Mouse (Mus musculus) liver, embryonic 12.5 days (tissue): ENCODE results near the gene Sugt1. TPM values are rescaled to one million over a fixed set of nuclear protein-coding genes. Genes with fewer than 3 reads are reported as not detected.

Experiments used
- ATAC-seq: fragments of 200-750 bp; cut with Nextera tagmentation; 2 replicates; pipeline ENCODE4 v1.8.0; 2017; ENCODE audit warnings: moderate number of reproducible peaks, mild to moderate bottlenecking, moderate library complexity
- H3K27ac ChIP-seq: fragments of 300-500 bp; sonication (generic); 2 replicates; pipeline ENCODE4 v1.5.1; 2016; ENCODE audit warnings: mild to moderate bottlenecking
- H3K27me3 ChIP-seq: fragments of 300-500 bp; sonication (generic); replicated peaks from 2 replicates; pipeline ENCODE4 v1.6.1; 2016; ENCODE audit warnings: mild to moderate bottlenecking, moderate library complexity
- H3K36me3 ChIP-seq: fragments of 300-500 bp; sonication (generic); 2 replicates; pipeline ENCODE4 v1.6.1; 2016; ENCODE audit warnings: mild to moderate bottlenecking, moderate library complexity
- H3K4me1 ChIP-seq: fragments of 300-500 bp; sonication (generic); 2 replicates; pipeline ENCODE4 v1.6.1; 2016
- H3K4me2 ChIP-seq: fragments of 300-500 bp; sonication (generic); 2 replicates; pipeline ENCODE4 v1.6.1; 2016; ENCODE audit warnings: mild to moderate bottlenecking, moderate library complexity
- H3K4me3 ChIP-seq: fragments of 300-500 bp; sonication (generic); 2 replicates; pipeline ENCODE4 v1.5.1; 2016; ENCODE audit warnings: mild to moderate bottlenecking, moderate library complexity
- H3K9ac ChIP-seq: fragments of 300-500 bp; sonication (generic); 2 replicates; pipeline ENCODE4 v1.6.1; 2016; ENCODE audit warnings: mild to moderate bottlenecking, moderate library complexity
- H3K9me3 ChIP-seq: fragments of 300-500 bp; sonication (generic); replicated peaks from 2 replicates; pipeline ENCODE4 v1.6.1; 2016; ENCODE audit warnings: mild to moderate bottlenecking, moderate library complexity
- WGBS: fragments of 180-500 bp; shearing (Covaris S2); methylation state at CpG from one replicate; pipeline ENCODE4 v1.1.7; 2016; ENCODE audit not compliant: insufficient replicate concordance; 5-methylcytosine and 5-hydroxymethylcytosine counted together
- polyA plus RNA-seq: library from polyadenylated mRNA; unstranded; fragments of >200 nt; fragmentation: Nextera tagmentation; extraction: Ambion mirVana; gene quantifications from 2 replicates; pipeline ENCODE4 v1.2.1, GENCODE M21; 2016

Gene Sugt1
- polyA plus RNA-seq, 1 experiment from 2014 or later: 57.7 TPM

- Histone ChIP-seq H3K27me3 (peaks cover 22% of the 10 kb centered on the region), H3K4me3 (no peak overlapping the region), H3K9ac (no peak overlapping the region), H3K36me3 (no peaks in the 10 kb centered on the region), H3K27ac (no peak overlapping the region), H3K9me3 (no peaks in the 10 kb centered on the region), H3K4me1 (no peaks in the 10 kb centered on the region), H3K4me2 (no peak overlapping the region)
- 51% methylated on average over 5 of the region's 5 CpGs for WGBS
- ATAC-seq: no peak
Observed at GRCm38 (mm10) chr14:79660467-79660866, 73.0 kb downstream of the Sugt1 start.

GRCm38 (mm10) chr14:79661005-79661917, 73.8 kb downstream of the Sugt1 start:
- Histone ChIP-seq H3K4me1 (no peaks in the 10 kb centered on the region), H3K9me3 (no peaks in the 10 kb centered on the region), H3K27ac (no peak overlapping the region), H3K4me3 (no peak overlapping the region), H3K27me3 (peaks cover 22% of the 10 kb centered on the region), H3K9ac (no peak overlapping the region), H3K4me2 (peak overlapping the region; percentile 42), H3K36me3 (no peaks in the 10 kb centered on the region)
- WGBS: 17% methylated on average over 33 of the region's 33 CpGs
- ATAC-seq: peak; percentile 58; the same call in 1 of the 2 replicates

GRCm38 (mm10) chr14:79662001-79662400, 74.5 kb downstream of the Sugt1 start, which contains the start of gene Cnmd:
Gene Cnmd (minus strand): TSS chr14:79662170.
- Histone ChIP-seq H3K9me3 (no peaks in the 10 kb centered on the region), H3K36me3 (no peaks in the 10 kb centered on the region), H3K4me3 (no peak within 1 kb of the TSS), H3K27ac (no peak within 1 kb of the TSS), H3K4me1 (no peaks in the 10 kb centered on the region), H3K4me2 (peak within 1 kb of the TSS; percentile 42), H3K27me3 (peaks cover 22% of the 10 kb centered on the region), H3K9ac (no peak within 1 kb of the TSS)
- WGBS: 51% methylated on average over 4 of the region's 4 CpGs
- ATAC-seq: no peak

- no peaks in the 10 kb centered on the region for H3K36me3 ChIP-seq
- H3K27me3 ChIP-seq: no peaks in the 10 kb centered on the region
- no peak overlapping the region for H3K4me2 ChIP-seq
- no peak for ATAC-seq
- WGBS: 67% methylated on average over 3 of the region's 3 CpGs
- H3K4me3 ChIP-seq: no peak overlapping the region
- H3K9ac ChIP-seq: no peak overlapping the region
- no peaks in the 10 kb centered on the region for H3K9me3 ChIP-seq
- H3K27ac ChIP-seq: no peak overlapping the region
- no peaks in the 10 kb centered on the region for H3K4me1 ChIP-seq
Observed at GRCm38 (mm10) chr14:79671008-79671407, 83.5 kb downstream of the Sugt1 start.

GRCm38 (mm10) chr14:79672567-79672966, 85.1 kb downstream of the Sugt1 start:
- ATAC-seq: no peak
- WGBS: 69% methylated on average over 5 of the region's 5 CpGs

GRCm38 (mm10) chr14:79673083-79674013, 85.9 kb downstream of the Sugt1 start:
- 66% methylated on average over 17 of the region's 17 CpGs for WGBS
- ATAC-seq: no peak
- no peak overlapping the region for H3K4me3 ChIP-seq
- H3K27me3 ChIP-seq: no peaks in the 10 kb centered on the region
- H3K36me3 ChIP-seq: no peaks in the 10 kb centered on the region
- H3K4me1 ChIP-seq: no peaks in the 10 kb centered on the region
- H3K9me3 ChIP-seq: no peaks in the 10 kb centered on the region
- no peak overlapping the region for H3K9ac ChIP-seq
- H3K4me2 ChIP-seq: no peak overlapping the region
- no peak overlapping the region for H3K27ac ChIP-seq

More at GRCm38 (mm10) chr14:79672567-79672966, 85.1 kb downstream of the Sugt1 start:
- Histone ChIP-seq H3K9ac (no peak overlapping the region), H3K36me3 (no peaks in the 10 kb centered on the region), H3K27ac (no peak overlapping the region), H3K4me2 (no peak overlapping the region), H3K4me3 (no peak overlapping the region), H3K27me3 (no peaks in the 10 kb centered on the region), H3K9me3 (no peaks in the 10 kb centered on the region), H3K4me1 (no peaks in the 10 kb centered on the region)

- no peaks in the 10 kb centered on the region for H3K36me3 ChIP-seq
- no peaks in the 10 kb centered on the region for H3K4me1 ChIP-seq
- H3K4me3 ChIP-seq: no peak overlapping the region
- 44% methylated on average over 15 of the region's 15 CpGs for WGBS
- H3K9ac ChIP-seq: no peak overlapping the region
- no peaks in the 10 kb centered on the region for H3K27me3 ChIP-seq
- H3K9me3 ChIP-seq: no peaks in the 10 kb centered on the region
- H3K4me2 ChIP-seq: no peak overlapping the region
- no peak overlapping the region for H3K27ac ChIP-seq
- no peak for ATAC-seq
Observed at GRCm38 (mm10) chr14:79677108-79677753, 89.7 kb downstream of the Sugt1 start.

- Histone ChIP-seq H3K36me3 (no peaks in the 10 kb centered on the region), H3K4me1 (no peaks in the 10 kb centered on the region), H3K4me3 (no peak overlapping the region), H3K9ac (no peak overlapping the region), H3K9me3 (no peaks in the 10 kb centered on the region), H3K27me3 (no peaks in the 10 kb centered on the region), H3K27ac (no peak overlapping the region), H3K4me2 (no peak overlapping the region)
- 66% methylated on average over 14 of the region's 14 CpGs for WGBS
- no peak for ATAC-seq
Observed at GRCm38 (mm10) chr14:79677891-79678687, 90.6 kb downstream of the Sugt1 start.

GRCm38 (mm10) chr14:79680652-79681051, 93.2 kb downstream of the Sugt1 start:
- no peak overlapping the region for H3K9ac ChIP-seq
- H3K36me3 ChIP-seq: no peaks in the 10 kb centered on the region
- no peak overlapping the region for H3K4me3 ChIP-seq
- no peaks in the 10 kb centered on the region for H3K9me3 ChIP-seq
- no peak overlapping the region for H3K27ac ChIP-seq
- H3K4me2 ChIP-seq: no peak overlapping the region
- H3K4me1 ChIP-seq: no peaks in the 10 kb centered on the region
- H3K27me3 ChIP-seq: no peaks in the 10 kb centered on the region
- no peak for ATAC-seq
- 60% methylated on average over 5 of the region's 5 CpGs for WGBS
